Mouse (Mus musculus) adrenal gland, adult (tissue): ENCODE results near the gene Apoh.
A peak's percentile ranks its signal among the peaks of the same experiment; 100 is the strongest.

Source experiments
- DNase-seq, 2 experiments: peaks; one replicate each; pipeline ENCODE4 v3.0.0; 2022 to 2023; ENCODE audit warnings: low spot score in 1 of 2; ENCODE audit not compliant: inconsistent age in 2 of 2

The Apoh gene

DNA sequence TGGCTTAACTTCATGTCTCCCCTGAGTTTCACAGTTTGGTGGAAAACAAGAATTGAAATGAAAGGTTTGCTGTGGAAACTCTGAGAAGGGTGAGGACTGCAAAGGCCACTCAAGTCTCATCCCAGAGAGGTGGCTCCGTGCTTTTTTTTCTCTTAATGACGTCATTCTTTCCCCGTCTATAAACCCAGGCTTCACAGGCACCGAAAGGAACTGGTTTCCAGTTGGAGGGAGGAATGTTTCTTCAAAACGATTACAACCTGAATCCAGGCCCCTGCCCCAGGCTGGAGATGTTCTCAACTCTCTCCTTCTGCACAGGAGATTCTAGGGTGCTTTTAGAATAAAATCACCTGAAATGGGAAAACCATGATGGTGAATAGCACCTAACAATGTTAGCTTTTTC, 10.1 kb upstream of the Apoh start:
- DNase-seq, result no peak

DNA sequence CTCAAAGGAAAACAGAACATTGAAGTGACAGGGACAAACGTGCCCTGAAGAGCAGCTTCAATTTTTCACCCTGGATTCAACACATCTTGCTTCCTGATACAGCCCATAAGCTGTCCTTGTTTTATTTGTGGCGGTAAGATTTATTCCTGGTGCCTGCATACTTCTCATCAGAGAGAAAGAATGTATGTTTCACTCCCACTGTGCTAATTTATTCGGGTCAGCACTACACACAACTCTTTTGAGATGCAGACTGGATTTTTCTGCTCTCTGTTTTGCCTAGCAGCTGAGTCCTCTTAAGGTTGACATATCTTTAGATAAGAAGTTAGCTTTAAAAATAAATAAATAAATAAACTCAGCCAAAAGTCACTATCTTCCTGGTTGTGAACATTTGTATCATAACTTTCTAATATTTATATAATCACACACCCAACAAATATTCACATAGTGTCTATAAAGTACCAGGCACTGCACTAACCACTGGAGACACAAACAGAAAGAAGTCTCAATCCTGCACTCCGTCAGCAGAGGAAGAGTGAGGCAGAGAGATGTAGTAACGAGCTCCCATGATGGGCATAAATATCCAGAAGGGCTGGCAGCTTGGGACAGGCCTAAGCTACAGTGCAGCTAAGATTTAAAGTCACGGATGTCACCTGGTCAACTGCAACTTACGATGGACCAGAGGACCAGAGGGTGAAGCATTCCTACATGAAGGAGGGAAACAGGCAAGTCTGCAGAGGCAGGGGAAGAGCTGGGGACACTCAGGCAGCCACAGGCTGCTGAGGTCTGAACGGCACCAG, 9.4 kb upstream of the Apoh start:
- no peak for DNase-seq

DNA sequence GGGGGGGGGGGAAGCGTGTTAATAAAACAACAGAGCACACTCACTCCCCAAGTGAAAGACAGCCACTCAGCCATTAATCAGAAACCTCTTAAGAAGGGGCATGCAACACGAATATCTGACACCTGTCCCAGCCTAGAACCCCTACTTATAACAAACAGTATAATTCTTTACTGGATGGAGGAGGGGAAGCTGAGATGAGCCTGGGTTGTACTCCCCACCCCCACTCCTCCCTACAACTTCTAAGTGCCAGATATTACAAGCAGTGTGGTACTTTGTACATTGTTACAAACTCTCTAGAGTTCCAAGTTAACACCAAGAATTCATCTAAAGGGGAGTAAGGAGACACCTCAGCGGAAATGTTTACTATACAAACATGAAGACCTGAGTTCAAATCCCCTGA, 8.5 kb upstream of the Apoh start:
- DNase-seq, result no peak

DNA sequence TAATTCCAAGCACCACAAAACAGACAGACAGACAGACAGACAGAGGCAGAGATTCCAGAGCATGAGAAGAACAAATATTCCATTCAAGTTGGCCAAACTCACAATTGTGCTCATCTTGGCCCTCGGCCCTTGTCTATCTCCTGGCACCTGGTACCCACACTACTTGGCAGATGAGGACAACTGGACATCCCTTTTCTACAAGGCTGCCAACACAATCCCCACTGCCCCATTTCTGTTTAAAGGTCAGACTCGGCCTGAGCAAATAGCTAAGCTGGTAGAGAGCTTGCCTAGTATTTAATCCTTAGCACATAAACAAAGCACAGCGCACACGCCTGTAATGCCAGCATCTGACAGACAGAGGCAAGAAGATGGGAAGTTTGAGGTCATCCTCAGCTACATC, 7.6 kb upstream of the Apoh start:
- no peak for DNase-seq

DNA sequence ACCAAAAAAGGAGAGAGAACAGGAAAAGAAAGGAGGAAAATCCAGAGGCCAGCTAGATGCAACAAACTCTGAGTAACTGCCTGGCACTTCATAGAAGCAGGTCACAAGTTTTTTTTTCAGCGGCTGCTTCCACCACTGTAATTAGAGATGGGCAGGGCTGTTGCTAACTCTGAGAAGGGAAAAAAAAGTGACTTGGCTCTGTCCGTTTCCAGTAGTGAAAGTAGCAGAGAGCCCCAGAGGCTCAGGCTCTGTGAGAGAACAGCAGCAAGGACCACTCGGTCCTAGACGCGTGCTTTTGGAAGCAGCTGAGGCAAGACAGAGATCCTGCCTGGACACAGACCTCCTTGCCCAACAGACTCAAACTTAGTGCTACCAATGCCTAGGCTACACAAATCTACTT, 6.7 kb upstream of the Apoh start:
- no peak for DNase-seq

DNA sequence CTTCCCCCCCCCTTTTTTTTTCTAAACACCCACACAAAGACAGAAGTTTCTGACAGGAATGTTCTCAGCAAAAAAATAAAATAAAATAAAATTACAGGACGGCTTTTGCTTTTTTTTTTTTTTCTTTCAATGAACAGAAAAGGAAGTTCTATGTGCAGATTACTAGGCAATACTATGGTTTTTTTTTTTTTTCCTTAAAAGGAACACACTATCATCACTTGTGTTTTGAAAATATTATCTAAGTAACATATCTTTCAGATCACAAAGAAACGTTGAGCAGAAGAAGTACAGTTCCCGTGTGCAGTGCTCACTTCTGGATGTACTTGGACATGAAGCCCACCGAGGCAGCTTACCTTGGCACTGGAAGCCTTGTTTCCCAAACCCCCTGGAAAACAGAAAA, 2.9 kb upstream of the Apoh start:
- DNase-seq, result no peak

DNA sequence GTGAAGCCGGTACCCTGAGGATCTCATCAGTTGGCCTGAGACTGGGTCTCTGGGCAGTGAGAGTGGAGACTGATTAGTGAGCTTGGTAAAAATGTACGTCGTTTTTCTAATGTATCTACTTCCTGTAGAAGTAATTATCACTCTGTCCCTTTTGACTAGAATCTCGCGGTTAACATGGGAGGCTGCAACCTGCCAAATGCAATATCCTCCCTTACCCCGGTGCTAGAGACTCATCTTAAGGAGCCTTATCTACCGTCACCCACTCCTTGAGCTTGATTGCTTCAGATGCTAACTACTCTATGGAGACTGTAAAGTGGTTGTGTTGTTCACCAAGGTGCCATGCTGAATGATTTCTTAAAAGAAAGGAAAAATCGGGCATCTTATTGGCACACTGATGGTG, 1.4 kb upstream of the Apoh start:
- no peak for DNase-seq

DNA sequence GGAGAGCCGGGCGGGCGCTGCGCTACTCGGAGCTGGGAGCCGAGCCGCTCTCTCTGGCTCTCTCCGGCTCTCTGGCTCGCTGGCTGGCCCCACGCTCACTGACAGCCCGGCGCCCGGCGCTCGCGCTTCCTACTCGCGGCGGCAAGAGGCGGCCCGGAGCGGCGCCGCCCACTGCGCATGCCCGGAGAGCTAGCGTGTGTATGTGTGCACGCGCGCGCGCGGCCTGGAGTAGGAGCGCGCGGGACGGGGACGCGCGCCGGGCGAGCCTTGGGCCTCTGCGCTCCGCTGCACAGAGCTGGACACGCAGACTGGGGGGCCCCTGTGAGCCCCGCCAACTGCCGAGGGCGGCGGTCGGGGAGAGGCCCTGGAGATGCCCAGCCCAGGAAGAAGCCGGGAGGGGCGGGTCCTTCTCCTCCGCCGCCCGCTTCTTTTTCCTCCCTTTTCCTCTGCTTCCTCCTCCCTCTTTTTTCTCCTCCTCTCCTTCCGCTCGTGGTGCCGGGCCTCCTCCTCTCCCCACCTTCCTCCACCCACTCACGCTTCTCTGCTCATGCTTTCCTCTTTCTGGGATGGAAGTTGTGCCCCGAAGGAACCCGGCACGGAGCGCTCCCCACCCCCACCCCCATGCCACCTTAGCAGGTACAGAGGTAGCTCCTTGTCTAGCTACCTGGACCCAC, 772 bp downstream of the Apoh start, which contains the start of gene Prkca:
TSS of gene Prkca (minus strand) at position 140 of the 674 bp plus-strand sequence.
- DNase-seq, result peak; percentile 93 to 97

DNA sequence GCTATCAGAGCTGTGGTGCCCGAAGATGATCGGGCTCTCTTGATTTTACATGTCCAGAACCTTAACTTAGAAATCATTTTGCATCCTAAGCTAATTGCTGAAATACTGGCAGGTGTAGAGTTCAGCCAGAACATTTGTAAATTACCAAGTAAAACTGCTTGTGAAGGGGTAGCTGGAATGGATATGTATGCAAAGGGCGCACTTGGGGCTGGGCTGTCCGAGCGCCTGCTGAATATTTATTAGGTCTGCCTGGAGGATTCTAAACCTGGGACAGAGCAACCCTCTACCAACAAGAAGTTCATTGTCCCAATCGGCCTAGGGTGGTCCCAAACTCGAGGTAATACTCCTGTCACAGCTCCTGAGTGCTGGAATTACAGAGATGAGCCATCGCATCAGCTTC, 1.6 kb downstream of the Apoh start:
- DNase-seq, result no peak

DNA sequence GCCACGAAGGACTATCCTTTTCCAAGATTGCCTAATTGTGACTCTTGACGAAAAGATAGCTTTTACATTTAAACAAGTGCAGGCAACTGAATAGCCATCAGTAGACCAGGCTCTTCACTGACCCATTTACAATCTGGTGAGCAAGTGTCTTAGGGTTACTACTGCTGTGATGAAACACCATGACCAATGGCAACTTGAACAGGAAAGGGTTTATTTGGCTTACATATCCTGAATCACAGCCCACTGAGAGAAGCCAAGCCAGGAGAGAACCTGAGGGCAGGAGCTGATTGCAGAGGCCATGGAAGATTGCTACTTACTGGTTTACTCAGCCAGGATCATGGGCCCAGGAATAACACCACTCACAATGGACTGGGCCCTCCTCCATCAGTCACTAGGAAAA, 2.2 kb downstream of the Apoh start:
- no peak for DNase-seq

DNA sequence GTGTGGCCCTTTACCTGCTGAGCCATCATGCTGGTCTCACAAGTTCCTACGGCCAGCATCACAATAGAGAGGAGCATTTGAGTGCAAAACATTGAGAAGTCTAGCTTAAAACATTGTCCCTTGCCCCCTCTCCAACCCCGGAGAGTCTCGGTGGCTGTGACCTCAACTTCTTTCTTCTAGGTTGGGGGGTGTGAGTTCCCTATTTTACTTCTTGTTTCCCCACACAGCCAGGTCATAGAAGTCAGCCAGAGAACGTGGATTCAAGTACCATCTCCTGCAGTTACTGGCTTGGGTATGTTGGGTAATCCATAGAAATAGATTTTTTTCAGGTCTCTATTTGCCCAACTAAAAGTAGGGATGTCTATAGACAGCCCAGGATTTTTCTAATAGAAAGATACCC, 7.6 kb downstream of the Apoh start:
- no peak for DNase-seq

DNA sequence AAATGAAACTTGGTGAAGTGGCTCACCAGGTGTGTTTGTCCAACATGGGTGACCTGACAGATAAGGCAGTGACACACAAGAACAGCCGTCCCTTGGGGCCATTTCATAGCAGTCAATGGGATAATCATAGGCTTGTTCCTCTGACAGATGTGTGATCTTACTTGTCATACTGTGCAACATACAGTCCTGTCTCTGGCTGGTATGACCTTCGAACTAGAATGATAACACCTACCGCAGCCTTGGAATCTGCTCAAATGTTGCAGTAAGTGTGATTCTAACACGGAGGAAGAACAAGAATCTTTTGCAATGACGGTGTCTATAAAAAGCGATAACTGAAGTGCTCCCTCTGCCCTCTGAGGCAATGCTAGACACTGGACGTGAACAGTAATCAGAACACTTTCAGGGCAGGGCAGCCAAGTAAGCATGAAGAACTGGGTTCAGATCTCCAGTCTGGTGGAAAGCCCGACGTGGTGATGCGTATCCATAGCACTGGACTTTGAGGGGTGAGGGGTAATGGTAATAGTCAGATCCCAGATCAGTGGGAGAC, 9.8 kb downstream of the Apoh start:
- DNase-seq, result no peak

DNA sequence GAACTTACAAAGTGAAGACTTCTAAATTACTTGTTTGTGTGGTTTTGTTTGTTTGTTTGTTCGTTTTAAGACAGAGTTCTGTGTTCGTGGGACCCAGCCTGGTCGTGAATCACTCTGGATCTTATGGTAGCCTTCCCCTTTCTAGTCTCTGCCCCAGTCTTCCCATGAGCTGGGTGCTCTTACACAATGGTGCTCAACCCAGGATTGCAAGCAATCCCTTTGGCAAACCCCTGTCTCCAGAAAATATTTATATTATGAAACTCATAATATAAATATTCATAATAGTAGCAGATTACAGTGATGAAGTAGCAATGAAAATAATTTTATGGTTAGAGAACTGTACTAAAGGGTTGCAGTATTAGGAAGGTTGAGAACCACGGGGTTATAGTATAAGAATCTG, 12.9 kb downstream of the Apoh start:
- no peak for DNase-seq

DNA sequence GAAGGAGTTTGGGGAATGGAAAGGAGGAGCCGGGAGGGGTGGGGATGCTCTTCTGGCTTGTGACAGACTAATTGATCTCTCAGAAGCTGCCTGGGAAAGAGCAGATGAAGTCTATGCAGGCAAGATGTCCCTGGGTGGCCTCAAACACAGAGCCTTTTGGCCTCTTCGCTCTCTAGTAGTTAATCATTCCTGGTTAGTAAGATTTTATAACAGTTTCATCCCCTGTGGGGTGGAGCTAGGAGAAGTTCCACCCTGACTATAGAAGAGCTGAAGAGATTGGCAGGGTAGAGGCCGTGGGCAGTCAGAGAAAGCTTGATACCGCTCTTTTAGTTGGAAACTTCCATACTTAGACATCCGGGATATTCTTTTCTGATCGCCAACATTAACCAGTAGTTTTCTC, 15.8 kb downstream of the Apoh start:
- no peak for DNase-seq

DNA sequence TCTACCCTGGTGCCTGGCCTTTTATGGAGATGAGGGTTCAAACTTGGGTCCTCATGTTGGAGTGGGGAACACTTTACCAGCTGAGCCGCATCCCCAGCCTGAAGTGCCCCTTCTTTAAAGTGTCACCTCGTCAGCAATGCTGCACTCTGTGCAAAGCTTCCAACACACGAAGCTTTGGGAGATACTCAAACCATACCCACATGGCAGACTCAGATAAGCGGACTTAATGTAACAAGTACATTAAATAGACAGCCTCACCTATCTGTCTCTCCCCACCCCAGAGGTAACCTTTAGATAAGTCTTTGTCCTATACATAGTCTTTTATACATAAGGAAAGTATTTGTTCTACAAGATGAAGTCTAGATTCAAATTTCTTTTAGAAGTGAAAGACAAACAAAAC, 17.8 kb downstream of the Apoh start:
- no peak for DNase-seq

DNA sequence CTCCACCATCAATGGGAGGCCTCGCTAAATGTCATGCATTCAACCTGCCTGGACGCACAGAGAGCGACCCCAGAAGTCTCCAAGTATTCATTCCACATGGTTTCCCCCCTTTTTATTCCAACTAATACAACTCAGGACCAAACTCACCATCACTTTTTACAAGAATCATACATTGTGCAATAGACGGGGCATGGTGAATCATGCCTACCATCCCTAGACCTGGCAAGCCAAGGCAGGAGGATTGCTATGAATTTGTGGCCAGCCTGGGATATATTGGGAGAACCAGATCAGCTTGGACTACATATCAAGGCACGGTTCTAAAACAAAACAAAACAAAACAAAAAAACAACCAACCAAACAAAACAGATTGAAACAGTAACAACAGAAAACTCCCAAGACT, 19.8 kb downstream of the Apoh start:
- DNase-seq, result no peak

DNA sequence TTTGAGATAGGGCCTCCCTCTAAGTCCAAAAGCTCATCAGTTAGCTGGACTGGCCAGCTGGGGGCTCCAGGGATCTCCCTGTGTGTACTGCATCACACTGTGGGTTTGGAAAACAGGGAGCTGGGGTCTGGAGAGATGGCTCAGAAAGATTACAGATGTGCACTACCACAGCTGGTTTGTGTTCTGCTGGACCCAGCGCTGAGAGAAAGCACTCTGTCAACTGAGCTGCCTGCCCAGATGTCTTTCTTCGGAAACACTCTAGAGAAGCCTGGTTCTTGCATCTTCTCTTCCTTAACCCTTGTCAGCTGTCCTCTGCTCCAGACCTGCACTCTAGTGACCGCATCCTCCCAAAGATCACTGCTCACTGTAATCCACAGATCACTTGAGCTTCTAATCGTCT, 20.8 kb downstream of the Apoh start:
- no peak for DNase-seq

DNA sequence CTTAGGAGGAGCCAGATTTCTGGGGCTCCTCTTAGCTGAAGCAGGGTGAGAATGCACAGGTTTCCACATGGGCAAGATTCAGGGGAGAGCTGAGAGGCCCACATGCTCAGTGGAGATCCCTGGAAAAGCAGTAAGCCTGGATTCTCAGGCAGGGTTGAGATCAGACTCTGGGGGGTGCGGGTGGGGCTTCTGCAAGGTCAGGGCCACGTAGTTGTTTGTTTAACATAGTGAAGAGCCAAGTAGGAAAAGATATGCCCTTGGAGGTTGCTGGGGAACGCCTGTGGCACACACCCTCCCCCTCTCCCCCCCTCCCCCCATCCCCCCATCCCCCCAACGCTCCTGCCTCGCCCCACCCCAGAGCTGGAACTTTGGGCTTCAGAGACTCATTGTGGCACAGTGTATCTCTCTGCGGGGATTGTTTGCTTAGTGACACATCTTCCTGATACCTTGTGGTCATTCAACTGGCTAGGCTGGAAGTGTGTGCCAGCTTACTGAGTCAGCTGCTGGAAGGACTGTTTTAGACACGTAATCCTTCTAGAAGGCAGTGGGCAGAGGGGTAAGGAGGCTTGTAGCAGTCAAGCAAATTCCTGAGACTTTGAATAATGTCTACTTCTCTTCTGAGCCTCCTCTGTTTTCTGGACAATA, 21.9 kb downstream of the Apoh start:
- DNase-seq, result peak; percentile 73 to 84

DNA sequence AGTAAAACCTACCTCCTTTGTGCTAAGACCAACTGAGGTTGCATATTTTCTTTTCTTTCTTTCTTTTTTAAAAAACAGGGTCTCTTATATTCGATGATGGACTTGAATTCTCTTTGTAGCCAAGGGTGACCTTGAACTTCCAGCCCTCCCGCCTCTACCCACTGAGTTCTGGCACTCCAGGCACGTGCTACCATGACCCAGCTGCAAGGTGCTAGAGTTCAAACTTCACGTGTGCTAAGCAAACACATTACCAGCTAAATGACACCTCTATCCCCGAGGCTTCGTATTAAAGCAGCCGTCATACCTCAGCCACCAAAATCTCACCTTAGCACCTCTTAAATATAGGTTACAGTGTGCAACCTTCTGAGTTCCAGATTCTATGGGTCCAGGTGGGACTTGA, 22.4 kb downstream of the Apoh start:
- DNase-seq, result no peak

DNA sequence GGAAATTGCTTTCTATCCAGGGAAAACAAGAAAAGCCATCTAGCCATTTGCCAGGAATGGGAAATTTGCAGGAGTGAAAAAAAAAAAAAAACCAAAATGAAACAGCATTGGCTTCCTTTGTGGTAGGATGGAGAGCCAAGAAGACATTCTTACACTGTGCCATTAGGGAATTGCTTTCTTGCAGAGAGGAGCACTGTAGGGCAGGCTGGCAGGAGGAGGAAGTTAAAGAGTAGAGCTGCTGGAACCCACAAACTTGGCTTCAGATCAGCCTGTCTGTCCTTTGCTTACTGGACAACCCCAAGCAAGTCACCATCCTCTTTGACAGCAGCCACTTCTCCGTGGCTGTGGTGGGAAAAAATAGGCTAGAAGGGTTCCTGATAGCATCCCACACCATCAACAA, 23.9 kb downstream of the Apoh start:
- no peak for DNase-seq

DNA sequence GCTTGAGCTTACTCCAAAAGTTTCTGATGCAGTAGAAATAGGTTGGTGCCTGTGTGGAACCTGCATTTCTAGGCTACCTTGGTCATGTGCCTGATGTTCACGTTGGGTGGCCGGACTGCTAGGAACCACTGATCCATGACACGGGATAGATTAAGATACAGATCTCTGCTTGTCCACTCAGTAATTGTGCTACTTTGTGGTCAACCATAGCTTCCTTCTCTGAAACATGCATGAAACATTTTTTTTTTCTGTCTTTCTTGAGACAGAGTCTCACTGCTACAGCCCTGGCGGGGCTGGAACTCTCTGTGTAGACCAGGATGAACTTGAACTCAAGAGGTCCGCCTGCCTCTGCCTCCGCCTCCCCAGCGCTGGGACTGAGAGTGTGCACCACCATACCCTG, 33.7 kb downstream of the Apoh start:
- DNase-seq, result no peak
